Mouse (Mus musculus) midbrain, postnatal 0 days (tissue): ENCODE data around the gene Cep131. TPM values are rescaled to one million over a fixed set of nuclear protein-coding genes. Genes with fewer than 3 reads are reported as not detected.

Source experiments
- ATAC-seq: fragments of 200-750 bp; cut with Nextera tagmentation; 2 replicates; pipeline ENCODE4 v1.8.0; 2017; ENCODE audit warnings: moderate number of reproducible peaks, mild to moderate bottlenecking, moderate TSS enrichment, moderate library complexity; ENCODE audit not compliant: low FRiP score
- DNase-seq: peaks from one replicate; pipeline ENCODE4 v3.0.0-alpha.2; 2015; ENCODE audit warnings: low spot score
- H3K27ac ChIP-seq: fragments of 300-500 bp; sonication (generic); 2 replicates; pipeline ENCODE4 v1.5.1; 2014; ENCODE audit warnings: low read depth, mild to moderate bottlenecking, low read length, mixed read lengths
- H3K27me3 ChIP-seq: fragments of 300-500 bp; sonication (generic); 2 replicates; pipeline ENCODE4 v1.6.1; 2014; ENCODE audit warnings: low read length, control low read depth, mixed read lengths; ENCODE audit not compliant: insufficient read depth
- H3K36me3 ChIP-seq: fragments of 300-500 bp; sonication (generic); 2 replicates; pipeline ENCODE4 v1.6.1; 2014; ENCODE audit warnings: low read length, control low read depth, mixed read lengths; ENCODE audit not compliant: insufficient read depth
- H3K4me1 ChIP-seq: fragments of 300-500 bp; sonication (generic); 2 replicates; pipeline ENCODE4 v1.6.1; 2014; ENCODE audit warnings: mild to moderate bottlenecking, control low read depth, antibody characterized with exemption, low read length, mixed read lengths; ENCODE audit not compliant: insufficient read depth
- H3K4me2 ChIP-seq: fragments of 300-500 bp; sonication (generic); 2 replicates; pipeline ENCODE4 v1.6.1; 2014; ENCODE audit warnings: low read depth, mild to moderate bottlenecking, low read length, mixed read lengths; ENCODE audit not compliant: poor library complexity, severe bottlenecking
- H3K4me3 ChIP-seq: fragments of 300-500 bp; sonication (generic); 2 replicates; pipeline ENCODE4 v1.5.1; 2014; ENCODE audit warnings: low read depth, mild to moderate bottlenecking, low read length, moderate library complexity
- H3K9ac ChIP-seq: fragments of 300-500 bp; sonication (generic); replicated peaks from 2 replicates; pipeline ENCODE4 v1.6.1; 2014; ENCODE audit warnings: mild to moderate bottlenecking, low read length, moderate library complexity, mixed read lengths; ENCODE audit not compliant: poor library complexity, severe bottlenecking
- H3K9me3 ChIP-seq: fragments of 300-500 bp; sonication (generic); 2 replicates; pipeline ENCODE4 v1.6.1; 2016; ENCODE audit warnings: low read length, control low read depth
- CTCF ChIP-seq: IDR thresholded peaks from 2 replicates; pipeline ENCODE4 v1.5.1; 2016; ENCODE audit warnings: antibody characterized with exemption, mild to moderate bottlenecking
- WGBS: fragments of 180-500 bp; shearing (Covaris S2); extraction: QIAGEN DNeasy Blood & Tissue Kit; methylation state at CpG from one replicate; pipeline ENCODE4 v1.1.7; 2014; 5-methylcytosine and 5-hydroxymethylcytosine counted together
- polyA plus RNA-seq: library from polyadenylated mRNA; unstranded; fragments of >200 nt; fragmentation: Nextera tagmentation; extraction: Ambion mirVana; gene quantifications from 2 replicates; pipeline ENCODE4 v1.2.1, GENCODE M21; 2015
- total RNA-seq: library from RNA; depleted of rRNA; stranded (reverse); fragments of >200 nt; gene quantifications from 2 replicates; pipeline ENCODE4 v1.2.3, GENCODE M21; 2014

Gene Cep131
- total and polyA plus RNA-seq, 2 experiments from 2014 or later, result 19.0 to 27.7 TPM

- Histone ChIP-seq H3K9me3 (no peaks in the 10 kb centered on the region), H3K4me3 (no peak overlapping the region), H3K9ac (no peak overlapping the region), H3K4me1 (no peaks in the 10 kb centered on the region), H3K27me3 (no peaks in the 10 kb centered on the region), H3K36me3 (peaks cover 27% of the 10 kb centered on the region), H3K4me2 (no peak overlapping the region), H3K27ac (no peak overlapping the region)
- TF ChIP-seq CTCF, result no peak
- DNase-seq, result peak; percentile 32
- WGBS, result 84% methylated on average over 4 of the region's 4 CpGs
- ATAC-seq, result no peak
Measured at GRCm38 (mm10) chr11:120112136-120112535, 25.5 kb upstream of the Cep131 start.

GRCm38 (mm10) chr11:120111033-120111432 is 24.4 kb upstream of the Cep131 start:
- ATAC-seq, result no peak
- no peaks in the 10 kb centered on the region for H3K9me3 ChIP-seq
- H3K9ac ChIP-seq, result peak overlapping the region; percentile 24; the same call in 1 of the 2 replicates
- no peak overlapping the region for H3K27ac ChIP-seq
- peaks cover 30% of the 10 kb centered on the region for H3K36me3 ChIP-seq
- peak; percentile 81 for DNase-seq
- no peak overlapping the region for H3K4me3 ChIP-seq
- H3K4me1 ChIP-seq, result no peaks in the 10 kb centered on the region
- 2% methylated on average over 2 of the region's 2 CpGs for WGBS
- H3K27me3 ChIP-seq, result no peaks in the 10 kb centered on the region
- TF ChIP-seq CTCF, result peak; percentile 99
- no peak overlapping the region for H3K4me2 ChIP-seq

- Histone ChIP-seq H3K9ac (peak overlapping the region; percentile 24; the same call in 1 of the 2 replicates), H3K27me3 (no peaks in the 10 kb centered on the region), H3K36me3 (peaks cover 30% of the 10 kb centered on the region), H3K4me1 (no peaks in the 10 kb centered on the region), H3K27ac (no peak overlapping the region), H3K4me3 (no peak overlapping the region), H3K4me2 (no peak overlapping the region), H3K9me3 (no peaks in the 10 kb centered on the region)
- TF ChIP-seq CTCF, result peak; percentile 45
- DNase-seq (peak; percentile 26), ATAC-seq (0 out of 2 replicates have a peak, but pooled peaks have one; percentile 15)
- 68% methylated on average over 7 of the region's 7 CpGs for WGBS
Measured at GRCm38 (mm10) chr11:120110554-120110953, 23.9 kb upstream of the Cep131 start.

- Histone ChIP-seq H3K27ac (no peak overlapping the region), H3K4me2 (no peak overlapping the region), H3K36me3 (peaks cover 33% of the 10 kb centered on the region), H3K9me3 (no peaks in the 10 kb centered on the region), H3K4me3 (no peak overlapping the region), H3K9ac (no peak overlapping the region), H3K27me3 (no peaks in the 10 kb centered on the region), H3K4me1 (no peaks in the 10 kb centered on the region)
- no peak for TF ChIP-seq CTCF
- ATAC-seq, result no peak
- DNase-seq, result no peak
- 72% methylated on average over 14 of the region's 14 CpGs for WGBS
Measured at GRCm38 (mm10) chr11:120109558-120110210, 23.1 kb upstream of the Cep131 start.

- H3K27me3 ChIP-seq, result no peaks in the 10 kb centered on the region
- ATAC-seq (no peak), DNase-seq (no peak)
- no peak for TF ChIP-seq CTCF
- WGBS, result 88% methylated on average over 9 of the region's 9 CpGs
- no peaks in the 10 kb centered on the region for H3K9me3 ChIP-seq
- no peak overlapping the region for H3K27ac ChIP-seq
- H3K4me2 ChIP-seq, result no peak overlapping the region
- no peaks in the 10 kb centered on the region for H3K4me1 ChIP-seq
- peaks cover 41% of the 10 kb centered on the region for H3K36me3 ChIP-seq
- no peak overlapping the region for H3K9ac ChIP-seq
- H3K4me3 ChIP-seq, result no peak overlapping the region
Measured at GRCm38 (mm10) chr11:120107796-120108195, 21.2 kb upstream of the Cep131 start.

GRCm38 (mm10) chr11:120107026-120107425 is 20.4 kb upstream of the Cep131 start:
- no peaks in the 10 kb centered on the region for H3K27me3 ChIP-seq
- H3K36me3 ChIP-seq, result peaks cover 41% of the 10 kb centered on the region
- no peak for ATAC-seq
- H3K4me2 ChIP-seq, result no peak overlapping the region
- H3K4me3 ChIP-seq, result no peak overlapping the region
- WGBS, result 94% methylated on average over 2 of the region's 2 CpGs
- no peaks in the 10 kb centered on the region for H3K4me1 ChIP-seq
- DNase-seq, result no peak
- H3K9ac ChIP-seq, result no peak overlapping the region
- H3K9me3 ChIP-seq, result no peaks in the 10 kb centered on the region
- TF ChIP-seq CTCF, result no peak
- no peak overlapping the region for H3K27ac ChIP-seq
